Mouse (Mus musculus) embryonic facial prominence, embryonic 13.5 days (tissue): ENCODE measurements around the gene Kank2. TPM values are rescaled to one million over a fixed set of nuclear protein-coding genes. Genes with fewer than 3 reads are reported as not detected.

ENCODE experiments used
- ATAC-seq: fragments of 200-750 bp; cut with Nextera tagmentation; 2 replicates; pipeline ENCODE4 v1.8.0; 2017; ENCODE audit warnings: low read depth; ENCODE audit not compliant: insufficient number of reproducible peaks, insufficient read depth, low FRiP score, low TSS enrichment
- H3K27ac ChIP-seq: fragments of 300-500 bp; sonication (generic); 2 replicates; pipeline ENCODE4 v1.5.1; 2015; ENCODE audit warnings: moderate library complexity, mild to moderate bottlenecking, inconsistent platforms
- H3K27me3 ChIP-seq: fragments of 300-500 bp; sonication (generic); 2 replicates; pipeline ENCODE4 v1.6.1; 2015; ENCODE audit warnings: mild to moderate bottlenecking, inconsistent platforms
- H3K36me3 ChIP-seq: fragments of 300-500 bp; sonication (generic); 2 replicates; pipeline ENCODE4 v1.6.1; 2015; ENCODE audit warnings: mild to moderate bottlenecking, inconsistent platforms
- H3K4me1 ChIP-seq: fragments of 300-500 bp; sonication (generic); 2 replicates; pipeline ENCODE4 v1.6.1; 2015; ENCODE audit warnings: inconsistent platforms
- H3K4me2 ChIP-seq: fragments of 300-500 bp; sonication (generic); 2 replicates; pipeline ENCODE4 v1.6.1; 2015; ENCODE audit warnings: moderate library complexity, mild to moderate bottlenecking, inconsistent platforms
- H3K4me3 ChIP-seq: fragments of 300-500 bp; sonication (generic); 2 replicates; pipeline ENCODE4 v1.5.1; 2015; ENCODE audit warnings: mild to moderate bottlenecking, inconsistent platforms
- H3K9ac ChIP-seq: fragments of 300-500 bp; sonication (generic); 2 replicates; pipeline ENCODE4 v1.6.1; 2015; ENCODE audit warnings: mild to moderate bottlenecking, inconsistent platforms
- H3K9me3 ChIP-seq: fragments of 300-500 bp; sonication (generic); 2 replicates; pipeline ENCODE4 v1.6.1; 2016; ENCODE audit warnings: inconsistent platforms
- WGBS: fragments of 180-500 bp; shearing (Covaris S2); methylation state at CpG from one replicate; pipeline ENCODE4 v1.1.7; 2015; ENCODE audit warnings: mixed read lengths; 5-methylcytosine and 5-hydroxymethylcytosine counted together
- microRNA-seq: library from miRNA; unstranded; fragments of <30 nt; microRNA quantifications from one replicate; pipeline ENCODE4, GENCODE M21; 2016
- polyA plus RNA-seq: library from polyadenylated mRNA; unstranded; fragments of >200 nt; fragmentation: Nextera tagmentation; extraction: Ambion mirVana; gene quantifications from 2 replicates; pipeline ENCODE4 v1.2.1, GENCODE M21; 2015

Kank2 gene
- polyA plus RNA-seq, 1 experiment from 2014 or later = 22.6 TPM

DNA sequence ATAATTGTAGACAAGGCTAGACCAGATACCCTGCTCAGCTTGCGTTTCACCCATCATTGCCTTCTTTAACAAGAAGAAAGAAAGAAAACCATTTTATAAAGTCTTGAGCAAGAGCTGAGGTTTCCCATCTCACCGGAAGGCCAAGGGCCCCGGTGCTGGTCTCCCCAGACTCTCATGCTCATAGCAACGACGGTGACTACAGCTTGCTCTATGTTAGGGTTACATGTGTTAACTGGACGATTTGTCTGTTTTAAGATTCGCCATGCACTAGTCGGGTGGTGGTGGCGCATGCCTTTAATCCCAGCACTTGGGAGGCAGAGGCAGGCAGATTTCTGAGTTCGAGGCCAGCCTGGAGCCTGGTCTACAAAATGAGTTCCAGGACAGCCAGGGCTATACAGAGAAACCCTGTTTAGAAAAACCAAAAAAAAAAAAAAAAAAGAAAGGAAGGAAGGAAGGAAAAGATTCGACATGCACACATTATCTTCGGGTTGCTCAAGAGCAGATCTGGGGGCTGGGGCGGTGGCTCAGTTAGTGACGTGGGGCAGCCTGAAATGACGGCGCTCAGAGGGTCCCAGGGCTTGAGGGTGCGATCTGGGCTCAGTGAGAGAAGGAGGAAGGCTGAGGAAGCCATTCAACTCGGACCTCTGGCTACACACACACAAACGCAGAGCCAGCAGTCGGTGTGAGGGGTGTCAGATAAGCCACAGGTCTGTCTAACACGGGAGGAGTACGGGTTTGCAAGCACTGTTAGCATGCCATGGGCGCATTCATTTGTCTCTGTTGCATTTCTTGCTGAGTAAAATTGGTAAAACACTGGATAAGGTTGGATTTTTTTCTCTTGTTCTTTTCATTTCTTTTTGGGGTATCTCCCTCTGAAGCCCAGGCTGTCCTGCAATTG is 73.1 kb downstream of the Kank2 start:
- peaks cover 36% of the 10 kb centered on the region for H3K4me1 ChIP-seq
- H3K36me3 ChIP-seq = peaks cover 40% of the 10 kb centered on the region
- ATAC-seq = no peak
- peak overlapping the region; percentile 81; the same call in 1 of the 2 replicates for H3K9ac ChIP-seq
- H3K27me3 ChIP-seq = no peaks in the 10 kb centered on the region
- H3K4me2 ChIP-seq = peak overlapping the region; percentile 81
- H3K4me3 ChIP-seq = peak overlapping the region; percentile 74
- no peaks in the 10 kb centered on the region for H3K9me3 ChIP-seq
- peak overlapping the region; percentile 97; the same call in 1 of the 2 replicates for H3K27ac ChIP-seq
- WGBS = 84% methylated on average over 23 of the region's 23 CpGs

GRCm38 (mm10) chr9:21724147-21724536 is 74.4 kb downstream of the Kank2 start:
- Histone ChIP-seq H3K4me1 (peaks cover 33% of the 10 kb centered on the region), H3K4me2 (peak overlapping the region; percentile 81), H3K9me3 (no peaks in the 10 kb centered on the region), H3K27me3 (no peaks in the 10 kb centered on the region), H3K9ac (peak overlapping the region; percentile 81), H3K4me3 (peak overlapping the region; percentile 74), H3K36me3 (peaks cover 33% of the 10 kb centered on the region), H3K27ac (peak overlapping the region; percentile 97)
- peak; percentile 94 for ATAC-seq
- under 1% methylated on average over 18 of the region's 18 CpGs for WGBS

- peak; percentile 70 for ATAC-seq
- WGBS = under 1% methylated on average over 47 of the region's 47 CpGs
- H3K4me1 ChIP-seq = peaks cover 29% of the 10 kb centered on the region
Measured at GRCm38 (mm10) chr9:21723377-21724146, 75.0 kb downstream of the Kank2 start, which contains the start of gene Ldlr. TSS of gene Ldlr (plus strand) at chr9:21723483.

GRCm38 (mm10) chr9:21721036-21721435 is 77.5 kb downstream of the Kank2 start:
- Histone ChIP-seq H3K4me1 (peaks cover 19% of the 10 kb centered on the region), H3K27ac (no peak overlapping the region), H3K9me3 (no peaks in the 10 kb centered on the region), H3K27me3 (no peaks in the 10 kb centered on the region), H3K36me3 (peaks cover 10% of the 10 kb centered on the region; the same call in 1 of the 2 replicates), H3K9ac (no peak overlapping the region), H3K4me2 (no peak overlapping the region), H3K4me3 (no peak overlapping the region)
- ATAC-seq = no peak
- 71% methylated on average over 2 of the region's 2 CpGs for WGBS

More at GRCm38 (mm10) chr9:21723377-21724146, 75.0 kb downstream of the Kank2 start, which contains the start of gene Ldlr:
- Histone ChIP-seq H3K27me3 (no peaks in the 10 kb centered on the region), H3K9ac (peak within 1 kb of the TSS; percentile 81), H3K4me2 (peak within 1 kb of the TSS; percentile 81), H3K36me3 (peaks cover 28% of the 10 kb centered on the region), H3K9me3 (no peaks in the 10 kb centered on the region), H3K27ac (peak within 1 kb of the TSS; percentile 97), H3K4me3 (peak within 1 kb of the TSS; percentile 74)

DNA sequence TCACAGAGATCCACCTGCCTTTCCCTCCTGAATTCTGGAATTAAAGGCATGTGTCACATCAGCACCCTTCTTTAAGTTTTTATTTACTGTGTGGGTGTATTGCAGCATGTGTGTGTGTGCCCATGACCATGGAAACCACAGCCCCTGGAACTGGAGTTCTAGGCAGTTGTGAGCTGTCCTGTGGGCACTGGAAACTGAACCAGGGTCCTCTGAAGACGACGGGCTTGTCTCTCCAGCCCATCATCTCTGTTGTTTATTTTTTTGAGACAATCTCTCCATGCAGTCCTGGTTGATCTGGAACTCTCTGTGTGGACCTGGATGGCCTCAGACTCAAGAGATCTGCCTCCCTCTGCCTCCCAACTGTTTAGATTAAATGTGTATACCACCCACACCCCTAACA is 81.5 kb downstream of the Kank2 start:
- no peak overlapping the region for H3K9ac ChIP-seq
- H3K4me3 ChIP-seq = no peak overlapping the region
- H3K9me3 ChIP-seq = no peaks in the 10 kb centered on the region
- no peak overlapping the region for H3K27ac ChIP-seq
- H3K4me2 ChIP-seq = no peak overlapping the region
- H3K27me3 ChIP-seq = no peaks in the 10 kb centered on the region
- no peaks in the 10 kb centered on the region for H3K36me3 ChIP-seq
- 0 out of 2 replicates have a peak, but pooled peaks cover 2% of the 10 kb centered on the region for H3K4me1 ChIP-seq
- 88% methylated on average over 2 of the region's 2 CpGs for WGBS
- no peak for ATAC-seq

Small RNA genes lying within 50 kb of the gene (microRNA-seq; reads per million reads assigned to microRNA genes)
- 3.3 reads per million, percentile 12 among the genes with 10 or more reads in this experiment for gene Mir7083

Other genes with a start within 250 kb of the Kank2 start
- gene Timm29, start 206.0 kb downstream of the Kank2 start, polyA plus RNA-seq = 30.4 and 32.1 TPM in 2 replicates
- 23.8 and 27.8 TPM in 2 replicates for gene Yipf2, start 205.9 kb downstream of the Kank2 start, polyA plus RNA-seq
- 94.4 and 102 TPM in 2 replicates for gene Smarca4, start 182.6 kb downstream of the Kank2 start, polyA plus RNA-seq
- gene Ldlr, start 75.3 kb downstream of the Kank2 start, polyA plus RNA-seq = 31.2 and 37.3 TPM in 2 replicates
- 105 and 111 TPM in 2 replicates for gene Spc24, start 38.4 kb downstream of the Kank2 start, polyA plus RNA-seq
- gene Angptl8, start 36.8 kb upstream of the Kank2 start, polyA plus RNA-seq = 0.74 and 1.1 TPM in 2 replicates
- gene Dock6, start 53.9 kb upstream of the Kank2 start, polyA plus RNA-seq = 27.4 and 29.2 TPM in 2 replicates
- 16.6 and 18.2 TPM in 2 replicates for gene Rab3d, start 119.4 kb upstream of the Kank2 start, polyA plus RNA-seq
- 4.1 and 4.3 TPM in 2 replicates for gene Ccdc159, start 128.7 kb upstream of the Kank2 start, polyA plus RNA-seq
- 44.5 and 46.7 TPM in 2 replicates for gene Tmem205, start 128.8 kb upstream of the Kank2 start, polyA plus RNA-seq
- gene Plppr2, start 138.3 kb upstream of the Kank2 start, polyA plus RNA-seq = 12.7 and 14.5 TPM in 2 replicates
- gene Swsap1, start 157.0 kb upstream of the Kank2 start, polyA plus RNA-seq = 5.2 and 7.3 TPM in 2 replicates
- 8.5 and 9.3 TPM in 2 replicates for gene Epor, start 164.8 kb upstream of the Kank2 start, polyA plus RNA-seq
- 0.59 and 0.94 TPM in 2 replicates for gene Rgl3, start 190.7 kb upstream of the Kank2 start, polyA plus RNA-seq
- 1.2 and 1.8 TPM in 2 replicates for gene Ccdc151, start 203.9 kb upstream of the Kank2 start, polyA plus RNA-seq
- gene Prkcsh, start 204.1 kb upstream of the Kank2 start, polyA plus RNA-seq = 120 and 125 TPM in 2 replicates